Mouse (Mus musculus) hindbrain, embryonic 16.5 days (tissue): ENCODE results near the gene Cenpa. TPM values are rescaled to one million over a fixed set of nuclear protein-coding genes. Genes with fewer than 3 reads are reported as not detected.

ENCODE experiments used
- ATAC-seq: fragments of 200-750 bp; cut with Nextera tagmentation; 2 replicates; pipeline ENCODE4 v1.8.0; 2017; ENCODE audit warnings: moderate TSS enrichment, moderate library complexity
- H3K27ac ChIP-seq: fragments of 300-500 bp; sonication (generic); 2 replicates; pipeline ENCODE4 v1.5.1; 2014; ENCODE audit warnings: low read depth, mild to moderate bottlenecking, control low read depth, low read length, moderate library complexity
- H3K27me3 ChIP-seq: fragments of 300-500 bp; sonication (generic); replicated peaks from 2 replicates; pipeline ENCODE4 v1.6.1; 2014; ENCODE audit warnings: low read length; ENCODE audit not compliant: control insufficient read depth, insufficient read depth
- H3K36me3 ChIP-seq: fragments of 300-500 bp; sonication (generic); 2 replicates; pipeline ENCODE4 v1.6.1; 2014; ENCODE audit warnings: mild to moderate bottlenecking, low read length, moderate library complexity, mixed read lengths; ENCODE audit not compliant: control insufficient read depth, insufficient read depth
- H3K4me1 ChIP-seq: fragments of 300-500 bp; sonication (generic); 2 replicates; pipeline ENCODE4 v1.6.1; 2014; ENCODE audit warnings: low read depth, low read length; ENCODE audit not compliant: control insufficient read depth, insufficient read depth
- H3K4me2 ChIP-seq: fragments of 300-500 bp; sonication (generic); 2 replicates; pipeline ENCODE4 v1.6.1; 2014; ENCODE audit warnings: mild to moderate bottlenecking, low read length, control low read depth, moderate library complexity
- H3K4me3 ChIP-seq: fragments of 300-500 bp; sonication (generic); 2 replicates; pipeline ENCODE4 v1.5.1; 2014; ENCODE audit warnings: mild to moderate bottlenecking, low read length, control low read depth, moderate library complexity
- H3K9ac ChIP-seq: fragments of 300-500 bp; sonication (generic); 2 replicates; pipeline ENCODE4 v1.6.1; 2014; ENCODE audit warnings: low read depth, mild to moderate bottlenecking, control low read depth, low read length, moderate library complexity
- H3K9me3 ChIP-seq: fragments of 300-500 bp; sonication (generic); 2 replicates; pipeline ENCODE4 v1.6.1; 2014; ENCODE audit warnings: mild to moderate bottlenecking, low read length, moderate library complexity; ENCODE audit not compliant: control insufficient read depth
- WGBS: fragments of 180-500 bp; shearing (Covaris S2); extraction: QIAGEN DNeasy Blood & Tissue Kit; methylation state at CpG from one replicate; pipeline ENCODE4 v1.1.7; 2014; 5-methylcytosine and 5-hydroxymethylcytosine counted together
- polyA plus RNA-seq: library from polyadenylated mRNA; unstranded; fragments of >200 nt; fragmentation: Nextera tagmentation; extraction: Ambion mirVana; gene quantifications from 2 replicates; pipeline ENCODE4 v1.2.1, GENCODE M21; 2015

Cenpa gene
- polyA plus RNA-seq, 1 experiment from 2014 or later: 42.7 TPM

- Histone ChIP-seq H3K9ac (no peak overlapping the region), H3K4me1 (peaks cover 13% of the 10 kb centered on the region), H3K4me3 (no peak overlapping the region), H3K36me3 (peaks cover 17% of the 10 kb centered on the region; the same call in 1 of the 2 replicates), H3K27me3 (no peaks in the 10 kb centered on the region), H3K4me2 (no peak overlapping the region), H3K9me3 (no peaks in the 10 kb centered on the region), H3K27ac (no peak overlapping the region)
- no peak for ATAC-seq
- WGBS: 89% methylated on average over 6 of the region's 6 CpGs
These were observed 13.3 kb upstream of the Cenpa start for GRCm38 (mm10) chr5:30653246-30653645.

DNA sequence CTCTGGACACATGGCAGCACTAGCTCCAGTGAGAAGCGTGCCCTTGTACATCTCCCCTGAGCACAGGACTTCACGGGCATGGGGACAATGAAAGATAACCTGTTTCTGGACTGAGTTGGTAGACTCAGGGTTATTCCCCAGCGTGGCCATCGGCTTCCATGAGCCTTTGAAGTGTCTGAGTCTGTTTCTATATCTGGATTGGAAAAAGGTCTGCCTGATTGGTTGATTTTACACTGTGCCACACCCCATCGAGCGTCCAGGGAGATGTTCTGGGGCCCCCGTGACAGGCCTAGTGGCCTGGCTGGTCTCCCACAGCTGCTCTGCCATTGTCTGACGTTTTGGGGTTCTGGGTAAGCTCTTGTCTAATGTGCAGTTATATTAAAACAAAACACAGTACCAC is 11.5 kb upstream of the Cenpa start:
- WGBS: 80% methylated on average over 8 of the region's 8 CpGs
- Histone ChIP-seq H3K4me1 (no peaks in the 10 kb centered on the region), H3K9me3 (no peaks in the 10 kb centered on the region), H3K27me3 (no peaks in the 10 kb centered on the region), H3K9ac (no peak overlapping the region), H3K27ac (no peak overlapping the region), H3K36me3 (peaks cover 17% of the 10 kb centered on the region; the same call in 1 of the 2 replicates), H3K4me2 (no peak overlapping the region), H3K4me3 (no peak overlapping the region)
- ATAC-seq: no peak

DNA sequence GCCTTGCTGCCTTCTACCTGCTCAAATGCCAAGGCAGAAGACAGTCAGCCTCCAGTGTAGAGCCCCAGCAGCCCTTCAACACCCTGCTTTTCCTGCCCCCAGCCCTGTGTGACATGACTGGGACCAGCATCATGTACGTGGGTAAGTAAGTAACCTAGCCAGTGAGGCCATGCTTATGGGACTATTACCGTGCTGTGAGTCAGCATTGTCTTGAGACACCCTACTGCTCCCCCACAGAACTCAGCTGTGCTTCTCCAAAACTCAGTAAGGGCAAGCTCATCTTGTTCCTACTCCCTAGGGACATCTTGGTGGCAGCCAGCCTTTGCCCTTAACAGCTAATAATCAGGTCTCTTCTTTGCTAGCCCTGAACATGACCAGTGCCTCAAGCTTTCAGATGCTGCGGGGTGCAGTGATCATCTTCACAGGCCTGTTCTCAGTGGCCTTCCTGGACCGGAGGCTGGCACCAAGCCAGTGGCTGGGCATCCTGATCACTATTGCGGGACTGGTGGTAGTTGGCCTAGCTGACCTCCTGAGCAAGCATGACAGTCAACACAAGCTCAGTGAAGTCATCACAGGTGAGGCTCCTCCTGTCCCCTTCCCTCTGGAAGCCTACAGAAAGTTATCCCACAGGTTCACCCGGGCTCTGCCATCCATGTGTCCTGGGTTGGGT is 10.9 kb upstream of the Cenpa start:
- H3K4me3 ChIP-seq: no peak overlapping the region

DNA sequence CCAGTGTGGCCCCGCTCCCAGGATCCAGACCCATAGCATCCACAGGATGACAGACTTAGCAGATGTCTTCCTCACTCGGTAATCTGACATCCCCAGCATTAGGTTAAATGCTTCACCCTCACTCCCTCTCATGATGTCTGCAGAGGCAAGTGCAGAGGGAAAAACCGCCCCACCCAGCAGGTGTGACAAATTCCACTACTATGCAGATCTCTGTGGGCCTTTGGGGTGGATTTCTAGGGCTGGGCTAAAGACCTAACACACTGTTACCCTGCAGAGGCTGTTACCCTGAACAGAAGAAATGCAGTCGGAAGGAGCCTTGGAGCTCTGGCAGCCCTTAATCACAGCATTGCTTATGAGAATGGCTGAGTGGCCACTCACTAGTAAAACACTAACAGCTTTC is 7.5 kb upstream of the Cenpa start:
- Histone ChIP-seq H3K9me3 (no peaks in the 10 kb centered on the region), H3K36me3 (peaks cover 17% of the 10 kb centered on the region; the same call in 1 of the 2 replicates), H3K4me3 (no peak overlapping the region), H3K9ac (no peak overlapping the region), H3K27me3 (no peaks in the 10 kb centered on the region), H3K4me2 (no peak overlapping the region), H3K4me1 (no peaks in the 10 kb centered on the region), H3K27ac (no peak overlapping the region)
- 87% methylated on average over 4 of the region's 4 CpGs for WGBS
- no peak for ATAC-seq

More for the DNA sequence above, 10.9 kb upstream of the Cenpa start:
- Histone ChIP-seq H3K4me1 (no peaks in the 10 kb centered on the region), H3K36me3 (peaks cover 17% of the 10 kb centered on the region; the same call in 1 of the 2 replicates), H3K4me2 (no peak overlapping the region), H3K27ac (no peak overlapping the region), H3K9ac (no peak overlapping the region), H3K27me3 (no peaks in the 10 kb centered on the region), H3K9me3 (no peaks in the 10 kb centered on the region)
- no peak for ATAC-seq
- WGBS: 91% methylated on average over 6 of the region's 6 CpGs

- no peak overlapping the region for H3K27ac ChIP-seq
- H3K4me1 ChIP-seq: no peaks in the 10 kb centered on the region
- no peak overlapping the region for H3K4me3 ChIP-seq
- no peak overlapping the region for H3K9ac ChIP-seq
- no peak overlapping the region for H3K4me2 ChIP-seq
- H3K9me3 ChIP-seq: no peaks in the 10 kb centered on the region
- peaks cover 17% of the 10 kb centered on the region; the same call in 1 of the 2 replicates for H3K36me3 ChIP-seq
- no peak for ATAC-seq
- H3K27me3 ChIP-seq: no peaks in the 10 kb centered on the region
- whole genome bisulfite sequencing: 68% methylated on average over 1 of the region's 1 CpGs
These were observed 6.3 kb upstream of the Cenpa start for GRCm38 (mm10) chr5:30660278-30660677.

- no peaks in the 10 kb centered on the region for H3K27me3 ChIP-seq
- ATAC-seq: no peak
- H3K4me2 ChIP-seq: no peak overlapping the region
- 91% methylated on average over 5 of the region's 5 CpGs for WGBS
- peaks cover 17% of the 10 kb centered on the region; the same call in 1 of the 2 replicates for H3K36me3 ChIP-seq
- no peaks in the 10 kb centered on the region for H3K4me1 ChIP-seq
- no peak overlapping the region for H3K4me3 ChIP-seq
- H3K9me3 ChIP-seq: no peaks in the 10 kb centered on the region
- no peak overlapping the region for H3K27ac ChIP-seq
- H3K9ac ChIP-seq: no peak overlapping the region
These were observed 5.8 kb upstream of the Cenpa start for GRCm38 (mm10) chr5:30660813-30661212.

DNA sequence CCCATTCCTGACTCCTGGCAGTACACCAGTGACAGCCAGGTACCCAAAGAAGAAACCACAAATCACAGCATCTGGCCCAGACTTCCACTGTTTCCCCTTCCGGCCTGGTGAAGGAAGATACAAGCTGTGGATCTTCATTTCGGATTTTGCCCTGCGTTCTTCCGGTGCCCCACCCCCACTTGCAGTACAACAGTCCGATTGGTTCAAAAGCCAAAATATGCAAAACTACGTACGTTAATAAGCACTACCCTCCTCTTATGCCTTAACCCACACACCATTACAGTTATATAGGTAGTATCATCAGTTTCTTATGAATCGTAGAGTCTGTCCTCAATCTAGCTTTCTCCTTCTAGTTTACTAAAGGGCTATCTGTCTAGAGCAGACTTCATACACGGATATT is 1.2 kb upstream of the Cenpa start:
- no peak overlapping the region for H3K4me3 ChIP-seq
- H3K27me3 ChIP-seq: no peaks in the 10 kb centered on the region
- H3K9me3 ChIP-seq: no peaks in the 10 kb centered on the region
- WGBS: 91% methylated on average over 9 of the region's 9 CpGs
- H3K27ac ChIP-seq: no peak overlapping the region
- no peak overlapping the region for H3K4me2 ChIP-seq
- H3K36me3 ChIP-seq: no peaks in the 10 kb centered on the region
- H3K4me1 ChIP-seq: peaks cover 9% of the 10 kb centered on the region
- ATAC-seq: no peak
- H3K9ac ChIP-seq: no peak overlapping the region

DNA sequence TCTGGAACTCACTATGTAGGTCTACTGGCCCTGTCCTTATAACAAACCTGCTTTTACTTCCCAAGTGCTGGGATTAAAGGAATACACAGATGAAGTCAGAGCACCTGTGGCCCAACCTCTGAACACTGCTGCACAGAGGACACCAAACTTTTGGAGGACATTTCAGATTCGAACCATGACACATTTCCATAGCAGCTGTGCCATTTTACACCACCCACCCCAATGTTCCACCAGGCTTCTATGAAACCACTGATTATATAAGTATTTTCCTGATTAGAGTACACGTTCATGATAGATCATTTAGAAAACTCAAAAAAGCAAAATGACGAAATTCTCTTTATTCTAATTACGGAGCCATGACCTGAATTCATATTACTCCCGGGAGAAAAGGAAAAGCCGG is 609 bp upstream of the Cenpa start:
- H3K4me1 ChIP-seq: peaks cover 9% of the 10 kb centered on the region
- no peak overlapping the region for H3K27ac ChIP-seq
- no peaks in the 10 kb centered on the region for H3K36me3 ChIP-seq
- ATAC-seq: no peak
- H3K27me3 ChIP-seq: no peaks in the 10 kb centered on the region
- H3K9me3 ChIP-seq: no peaks in the 10 kb centered on the region
- peak overlapping the region; percentile 86 for H3K4me2 ChIP-seq
- peak overlapping the region; percentile 62 for H3K9ac ChIP-seq
- 64% methylated on average over 6 of the region's 6 CpGs for WGBS
- H3K4me3 ChIP-seq: peak overlapping the region; percentile 92

GRCm38 (mm10) chr5:30667215-30667614 is 638 bp downstream of the Cenpa start:
- ATAC-seq: no peak
- Histone ChIP-seq H3K27me3 (no peaks in the 10 kb centered on the region), H3K9ac (peak overlapping the region; percentile 77), H3K27ac (no peak overlapping the region), H3K9me3 (no peaks in the 10 kb centered on the region), H3K4me1 (peaks cover 9% of the 10 kb centered on the region), H3K4me2 (peak overlapping the region; percentile 95), H3K36me3 (no peaks in the 10 kb centered on the region), H3K4me3 (peak overlapping the region; percentile 92)
- under 1% methylated on average over 13 of the region's 13 CpGs for WGBS
